Comparison of ENCODE assay signal across 25 mouse cellular contexts in the genomic region with DNA sequence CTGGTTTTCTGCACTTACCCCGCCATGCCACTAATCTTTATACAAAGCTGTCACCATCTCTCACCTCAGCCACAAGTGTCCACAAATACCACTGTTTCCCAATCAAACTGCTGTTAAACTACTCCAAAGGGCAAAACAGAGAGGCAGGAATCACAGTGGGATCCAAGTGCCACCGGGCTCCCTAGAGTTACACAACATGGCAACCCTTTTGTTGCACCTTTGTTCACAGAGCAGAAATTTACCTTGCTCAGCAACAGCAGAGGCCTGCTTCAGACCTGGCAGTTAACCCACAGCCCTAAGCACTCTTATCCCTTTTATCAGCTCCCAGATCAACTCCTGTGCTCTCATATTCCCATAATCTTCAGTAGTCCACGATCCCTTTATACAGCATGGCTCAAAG. TPM values are rescaled to one million over a fixed set of nuclear protein-coding genes. Genes with fewer than 3 reads are reported as not detected.
"Had no signal": no experiment of that assay in that cellular context is flagged by ENCODE, and none has a peak within 500 bp of the region (broad histone marks: within the 10 kb centered on the region; RNA-seq: fewer than 3 reads in every experiment).

No protein-coding gene starts in this region.

- H3K27me3 ChIP-seq: liver, embryonic 15.5 days; midbrain, embryonic 12.5 days; neural tube, embryonic 13.5 days; neural tube, embryonic 15.5 days; stomach, embryonic 15.5 days had no signal

- H3K9me3 ChIP-seq: liver, embryonic 15.5 days; midbrain, embryonic 12.5 days; neural tube, embryonic 13.5 days; neural tube, embryonic 15.5 days; stomach, embryonic 15.5 days had no signal

- DNase-seq: lung, embryonic 14.5 days; lung, postnatal 10 days; lung, postnatal 4 days; midbrain, embryonic 14.5 days; retina, postnatal 1 day; right cerebral cortex, adult 18-20 months; right cerebral cortex, postnatal 25 days; right cerebral cortex, postnatal 4 days; thymus, adult 2 months; thymus, postnatal 25 days; thymus, postnatal 4 days had no signal

- ATAC-seq: midbrain, embryonic 16.5 days had no signal

- H3K9ac ChIP-seq: liver, embryonic 15.5 days; lung, embryonic 14.5 days; midbrain, embryonic 12.5 days; neural tube, embryonic 13.5 days; neural tube, embryonic 15.5 days; stomach, embryonic 15.5 days had no signal

- H3K4me3 ChIP-seq: liver, embryonic 15.5 days; midbrain, embryonic 12.5 days; myocyte; neural tube, embryonic 13.5 days; neural tube, embryonic 15.5 days; stomach, embryonic 15.5 days had no signal

- H3K4me1 ChIP-seq: midbrain, embryonic 12.5 days; neural tube, embryonic 15.5 days; stomach, embryonic 15.5 days had no signal

- H3K36me3 ChIP-seq: liver, embryonic 15.5 days; midbrain, embryonic 12.5 days; neural tube, embryonic 13.5 days; neural tube, embryonic 15.5 days; stomach, embryonic 15.5 days had no signal

- H3K27ac ChIP-seq: liver, embryonic 15.5 days; midbrain, embryonic 12.5 days; neural tube, embryonic 13.5 days; neural tube, embryonic 15.5 days; stomach, embryonic 15.5 days; stomach, postnatal 0 days had no signal

- H3K4me2 ChIP-seq: liver, embryonic 15.5 days; lung, embryonic 14.5 days; midbrain, embryonic 12.5 days; neural tube, embryonic 13.5 days; neural tube, embryonic 15.5 days; stomach, embryonic 15.5 days had no signal

RNA-seq across cellular contexts. Expression of a gene that starts 17.2 kb away (rescaled TPM):
- polyA plus RNA-seq: liver, embryonic 15.5 days; lung, embryonic 14.5 days; lung, embryonic 16.5 days; midbrain, embryonic 12.5 days; midbrain, embryonic 14.5 days; midbrain, embryonic 16.5 days; myocyte; neural tube, embryonic 11.5 days; neural tube, embryonic 13.5 days; neural tube, embryonic 15.5 days; small intestine, adult 2 months; spleen, adult 2 months; stomach, embryonic 15.5 days; stomach, postnatal 0 days; testis, adult 2 months; thymus, adult 2 months; urinary bladder, adult 2 months had no signal
